9 mouse cellular contexts compared by ENCODE assay signal in genomic region chr9:115049981-115050720, GRCm38 (mm10).
DNase-seq lines count a peak whose midpoint lies in the region; ATAC-seq and TF ChIP-seq lines count a peak whose summit lies in the region.
"Had no signal": no experiment of that assay in that cellular context is flagged by ENCODE, and none has a peak within 500 bp of the region (broad histone marks: within the 10 kb centered on the region; RNA-seq: fewer than 3 reads in every experiment).

No protein-coding gene starts in this region.

- H3K36me3 ChIP-seq in heart, adult 2 months (ENCODE audit: control insufficient read depth, insufficient read depth, low read length), result no peaks in the 10 kb centered on the region
- H3K36me3 ChIP-seq in heart, embryonic 11.5 days (ENCODE audit: control insufficient read depth, insufficient read depth, low read length), result no peaks in the 10 kb centered on the region
- H3K36me3 ChIP-seq in lung, embryonic 14.5 days (ENCODE audit: insufficient read depth), result no peaks in the 10 kb centered on the region
- no peaks in the 10 kb centered on the region for H3K36me3 ChIP-seq in forebrain, postnatal 0 days (ENCODE audit: insufficient read depth)
- H3K36me3 ChIP-seq: embryonic facial prominence, embryonic 12.5 days had no signal

- TF ChIP-seq POLR2A in heart, adult 2 months (IDR thresholded peaks at IDR 0.05; ENCODE audit: insufficient read depth, low read depth, low read length), result no peak

- no peak for TF ChIP-seq CTCF in heart, adult 2 months (IDR thresholded peaks at IDR 0.05)
- no peak for TF ChIP-seq CTCF in Patski (IDR thresholded peaks at IDR 0.05)
- no peak for TF ChIP-seq CTCF in lung, embryonic 14.5 days (IDR thresholded peaks at IDR 0.05; ENCODE audit: low read depth)
- TF ChIP-seq CTCF in forebrain, postnatal 0 days (IDR thresholded peaks at IDR 0.05; ENCODE audit: low read depth), result no peak

- intact Hi-C loops in heart, adult 2 months (cut with DNase I), result no loop called here
- intact Hi-C loops in gastrocnemius, postnatal 36 days (cut with DNase I), result loop anchor here (10.0 kb wide), 1 partner anchor 75 kb away; the partner anchor contains the start of gene Osbpl10
- intact Hi-C loops in left cerebral cortex, postnatal 10 days (cut with DNase I), result no loop called here

- peak; percentile 61 to 81 for DNase-seq in heart, adult 2 months
- DNase-seq in Patski (ENCODE audit: low read depth, low spot score), result no peak
- peak; percentile 35 to 52 for DNase-seq in gastrocnemius, postnatal 36 days
- peak; percentile 42 for DNase-seq in lung, embryonic 14.5 days
- no peak for DNase-seq in c-Kit-positive CD71-positive TER-119-positive erythroid progenitor cells, embryonic 14.5 days (ENCODE audit: low spot score)
- DNase-seq in left cerebral cortex, postnatal 10 days (ENCODE audit: extremely low spot score in 1 of 2, low spot score in 2 of 2), result no peak
- DNase-seq in forebrain, postnatal 0 days, result no peak

- no peak overlapping the region for H3K4me3 ChIP-seq in heart, adult 2 months
- H3K4me3 ChIP-seq in heart, embryonic 11.5 days (ENCODE audit: low read depth, low read length), result no peak overlapping the region
- H3K4me3 ChIP-seq in lung, embryonic 14.5 days (ENCODE audit: low read depth, low read length), result no peak overlapping the region
- no peak overlapping the region for H3K4me3 ChIP-seq in forebrain, postnatal 0 days (ENCODE audit: low read depth, low read length)
- H3K4me3 ChIP-seq: embryonic facial prominence, embryonic 12.5 days had no signal

- 64% methylated on average over 13 of the region's 13 CpGs for WGBS in heart, adult 2 months
- 74% methylated on average over 13 of the region's 13 CpGs for WGBS in heart, embryonic 11.5 days (ENCODE audit: insufficient replicate concordance)
- 65% methylated on average over 13 of the region's 13 CpGs for WGBS in lung, embryonic 14.5 days
- WGBS in forebrain, postnatal 0 days, result 74% methylated on average over 13 of the region's 13 CpGs

- TF ChIP-seq EP300 in heart, adult 2 months (IDR thresholded peaks at IDR 0.05; ENCODE audit: insufficient read depth, low read depth, low read length), result no peak

- H3K4me1 ChIP-seq in heart, adult 2 months (ENCODE audit: control insufficient read depth, insufficient read depth, low read length), result no peaks in the 10 kb centered on the region
- peaks cover 28% of the 10 kb centered on the region for H3K4me1 ChIP-seq in heart, embryonic 11.5 days (ENCODE audit: control insufficient read depth, insufficient read depth, low read length)
- 0 out of 2 replicates have a peak, but pooled peaks cover 3% of the 10 kb centered on the region for H3K4me1 ChIP-seq in lung, embryonic 14.5 days (ENCODE audit: insufficient read depth)
- no peaks in the 10 kb centered on the region for H3K4me1 ChIP-seq in forebrain, postnatal 0 days (ENCODE audit: insufficient read depth)

- no peak overlapping the region for H3K27ac ChIP-seq in heart, adult 2 months
- no peak overlapping the region for H3K27ac ChIP-seq in heart, embryonic 11.5 days (ENCODE audit: low read depth, low read length)
- no peak overlapping the region for H3K27ac ChIP-seq in lung, embryonic 14.5 days (ENCODE audit: low read depth)
- H3K27ac ChIP-seq in forebrain, postnatal 0 days (ENCODE audit: low read depth, low read length), result no peak overlapping the region
- H3K27ac ChIP-seq: embryonic facial prominence, embryonic 12.5 days had no signal

- no peaks in the 10 kb centered on the region for H3K9me3 ChIP-seq in heart, embryonic 11.5 days (replicated peaks; ENCODE audit: control insufficient read depth, low read length)
- H3K9me3 ChIP-seq in lung, embryonic 14.5 days (ENCODE audit: low read depth, low read length), result no peaks in the 10 kb centered on the region
- H3K9me3 ChIP-seq in forebrain, postnatal 0 days (ENCODE audit: low read length), result no peaks in the 10 kb centered on the region
- H3K9me3 ChIP-seq: embryonic facial prominence, embryonic 12.5 days had no signal

- ATAC-seq in heart, embryonic 11.5 days (replicated peaks; ENCODE audit: insufficient number of reproducible peaks, low FRiP score, low TSS enrichment), result no peak
- peak; percentile 73 for ATAC-seq in Patski
- ATAC-seq in lung, embryonic 14.5 days (ENCODE audit: insufficient read depth), result 0 out of 2 replicates have a peak, but pooled peaks have one; percentile 19
- no peak for ATAC-seq in forebrain, postnatal 0 days

- no peak overlapping the region for H3K9ac ChIP-seq in heart, adult 2 months (ENCODE audit: low read depth, low read length)
- H3K9ac ChIP-seq in heart, embryonic 11.5 days (ENCODE audit: low read depth, low read length), result no peak overlapping the region
- H3K9ac ChIP-seq in lung, embryonic 14.5 days, result no peak overlapping the region
- no peak overlapping the region for H3K9ac ChIP-seq in forebrain, postnatal 0 days
- H3K9ac ChIP-seq: embryonic facial prominence, embryonic 12.5 days had no signal

- H3K79me2 ChIP-seq in heart, adult 2 months (replicated peaks; ENCODE audit: control insufficient read depth, insufficient read depth, low read length), result no peaks in the 10 kb centered on the region

- H3K27me3 ChIP-seq in heart, adult 2 months (ENCODE audit: control insufficient read depth, insufficient read depth, low read length), result no peaks in the 10 kb centered on the region
- H3K27me3 ChIP-seq in heart, embryonic 11.5 days (ENCODE audit: control insufficient read depth, insufficient read depth, low read length), result no peaks in the 10 kb centered on the region
- no peaks in the 10 kb centered on the region for H3K27me3 ChIP-seq in Patski
- no peaks in the 10 kb centered on the region for H3K27me3 ChIP-seq in lung, embryonic 14.5 days (ENCODE audit: insufficient read depth, low read length)
- H3K27me3 ChIP-seq in forebrain, postnatal 0 days (ENCODE audit: insufficient read depth, low read length), result no peaks in the 10 kb centered on the region
- H3K27me3 ChIP-seq: embryonic facial prominence, embryonic 12.5 days had no signal

- CTCF ChIA-PET in Patski (lab: Charles Lee), result interaction anchor here (1.2 kb wide), 1 partner anchor 11 kb away, joined by 3 read pairs; no protein-coding TSS in a partner anchor

- POLR2A ChIA-PET in Patski (lab: Charles Lee), result no interaction called here

- no peak overlapping the region for H3K4me2 ChIP-seq in heart, embryonic 11.5 days
- no peak overlapping the region for H3K4me2 ChIP-seq in lung, embryonic 14.5 days
- no peak overlapping the region for H3K4me2 ChIP-seq in forebrain, postnatal 0 days (ENCODE audit: low read depth)
- H3K4me2 ChIP-seq: embryonic facial prominence, embryonic 12.5 days had no signal

- in situ Hi-C loops in Patski (cut with MboI; ENCODE audit: low pct_unique_long_range_greater_than_20kb), result no loop called here

Comparison
In these comparisons a context has a peak if more than half of its experiments do, and no peak if none do; other contexts are left out.
1. DNase-seq: peak in heart, adult 2 months (2 of 2), gastrocnemius, postnatal 36 days (2 of 2) and lung, embryonic 14.5 days (single experiment); none in Patski (single experiment), c-Kit-positive CD71-positive TER-119-positive erythroid progenitor cells, embryonic 14.5 days (single experiment), left cerebral cortex, postnatal 10 days (0 of 2) and forebrain, postnatal 0 days (single experiment).
2. ATAC-seq: peak in Patski (single experiment) and lung, embryonic 14.5 days (single experiment); none in heart, embryonic 11.5 days (single experiment) and forebrain, postnatal 0 days (single experiment).